Mouse (Mus musculus): ENCODE results near the gene Smim14.

- TF ChIP-seq CTCF (IDR thresholded peaks at IDR 0.05; ENCODE audit: low read depth, low read length) (no peak), GATA1 (IDR thresholded peaks at IDR 0.05; ENCODE audit: borderline replicate concordance, low read length) (no peak), TAL1 (conservative IDR thresholded peaks at IDR 0.05; ENCODE audit: low read depth, low read length) (no peak), POLR2AphosphoS5 (IDR thresholded peaks at IDR 0.05; ENCODE audit: insufficient replicate concordance, low read depth, low read length) (no peak), GATA2 (IDR thresholded peaks at IDR 0.05; ENCODE audit: borderline replicate concordance, low read depth, low read length) (no peak)
Measured at GRCm38 (mm10) chr5:65525674-65526443, 11.1 kb downstream of the Smim14 start.
